Mouse (Mus musculus): ENCODE measurements around the gene Fam129c. TPM values are rescaled to one million over a fixed set of nuclear protein-coding genes. Genes with fewer than 3 reads are reported as not detected.

Fam129c gene
- total RNA-seq, 2 experiments from 2014 or later: 1.6 to 2.7 TPM

GRCm38 (mm10) chr8:71601939-71602665 is 4.7 kb downstream of the Fam129c start:
- DNase-seq: no peak
- intact Hi-C loops (cut with DNase I): no loop called here

GRCm38 (mm10) chr8:71602666-71603334 is 5.4 kb downstream of the Fam129c start:
- intact Hi-C loops (cut with DNase I): no loop called here
- peak; percentile 44 to 63 for DNase-seq

GRCm38 (mm10) chr8:71604021-71604420 is 6.6 kb downstream of the Fam129c start:
- no peak for DNase-seq
- intact Hi-C loops (cut with DNase I): no loop called here

GRCm38 (mm10) chr8:71610822-71611651 is 13.6 kb downstream of the Fam129c start, which contains the start of gene Colgalt1:
Colgalt1 (plus strand) TSS chr8:71610998.
- DNase-seq: peak; percentile 93 to 97
- intact Hi-C loops (cut with DNase I): loop anchor here (5.0 kb wide), 1 partner anchor 51 kb away; no protein-coding TSS in a partner anchor

GRCm38 (mm10) chr8:71612141-71612540 is 14.7 kb downstream of the Fam129c start:
- intact Hi-C loops (cut with DNase I): loop anchor here (2.0 to 5.0 kb wide), 2 partner anchors 15 to 50 kb away; no protein-coding TSS in a partner anchor

GRCm38 (mm10) chr8:71613418-71613817 is 16.0 kb downstream of the Fam129c start:
- intact Hi-C loops (cut with DNase I): loop anchor here (2.0 to 5.0 kb wide), 2 partner anchors 13 to 49 kb away; no protein-coding TSS in a partner anchor
- DNase-seq: no peak

More at GRCm38 (mm10) chr8:71612141-71612540, 14.7 kb downstream of the Fam129c start:
- no peak for DNase-seq

- intact Hi-C loops (cut with DNase I): no loop called here
- no peak for DNase-seq
Measured at GRCm38 (mm10) chr8:71619786-71620185, 22.3 kb downstream of the Fam129c start.

- intact Hi-C loops (cut with DNase I): no loop called here
- no peak for DNase-seq
Measured at GRCm38 (mm10) chr8:71625088-71625487, 27.6 kb downstream of the Fam129c start.

- intact Hi-C loops (cut with DNase I): loop anchor here (2.0 kb wide), 1 partner anchor 14 kb away; no protein-coding TSS in a partner anchor
Measured at GRCm38 (mm10) chr8:71626753-71627152, 29.3 kb downstream of the Fam129c start.

GRCm38 (mm10) chr8:71627265-71628099 is 30.0 kb downstream of the Fam129c start:
- intact Hi-C loops (cut with DNase I): loop anchor here (2.0 kb wide), 1 partner anchor 15 kb away; no protein-coding TSS in a partner anchor
- peak; percentile 19 to 22 for DNase-seq

More at GRCm38 (mm10) chr8:71626753-71627152, 29.3 kb downstream of the Fam129c start:
- DNase-seq: no peak

- intact Hi-C loops (cut with DNase I): no loop called here
Measured at GRCm38 (mm10) chr8:71628396-71629095, 31.1 kb downstream of the Fam129c start.

GRCm38 (mm10) chr8:71629096-71629697 is 31.7 kb downstream of the Fam129c start:
- peak; percentile 95 to 96 for DNase-seq
- intact Hi-C loops (cut with DNase I): no loop called here

More at GRCm38 (mm10) chr8:71628396-71629095, 31.1 kb downstream of the Fam129c start:
- no peak for DNase-seq

- DNase-seq: peak; percentile 43 to 49
- intact Hi-C loops (cut with DNase I): no loop called here
Measured at GRCm38 (mm10) chr8:71629781-71630212, 32.3 kb downstream of the Fam129c start.

GRCm38 (mm10) chr8:71630761-71631160 is 33.3 kb downstream of the Fam129c start:
- intact Hi-C loops (cut with DNase I): no loop called here
- no peak for DNase-seq

GRCm38 (mm10) chr8:71631897-71632296 is 34.4 kb downstream of the Fam129c start:
- intact Hi-C loops (cut with DNase I): loop anchor here (2.0 kb wide), 1 partner anchor 71 kb away; no protein-coding TSS in a partner anchor
- DNase-seq: no peak

GRCm38 (mm10) chr8:71633164-71633563 is 35.7 kb downstream of the Fam129c start:
- DNase-seq: peak; percentile 69 to 73
- intact Hi-C loops (cut with DNase I): loop anchor here (2.0 kb wide), 1 partner anchor 72 kb away; no protein-coding TSS in a partner anchor

GRCm38 (mm10) chr8:71633981-71634667 is 36.7 kb downstream of the Fam129c start:
- intact Hi-C loops (cut with DNase I): loop anchor here (2.0 kb wide), 1 partner anchor 73 kb away; no protein-coding TSS in a partner anchor
- peak; percentile 37 to 47 for DNase-seq

Measured in heart, postnatal 14 days (tissue).